ENCODE assay signal across 24 mouse cellular contexts in the genomic region with DNA sequence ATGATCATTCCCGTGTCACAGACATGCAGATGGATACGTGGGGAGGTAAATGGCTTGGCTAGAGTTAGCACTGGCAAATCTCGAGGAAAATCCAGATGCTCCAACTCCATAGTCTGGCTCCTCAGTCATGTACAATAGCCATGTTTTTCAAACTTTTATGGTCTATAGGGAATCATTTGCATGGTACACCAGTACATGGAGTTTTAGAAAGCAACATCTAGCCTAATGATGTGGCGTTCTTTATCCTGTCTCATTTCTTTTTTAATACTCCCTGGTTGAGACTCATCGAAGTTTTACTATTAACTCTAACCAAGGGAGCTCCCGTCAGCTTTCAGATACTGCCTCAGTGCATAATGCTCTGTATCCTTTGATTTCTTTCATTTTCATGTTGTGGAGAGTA.
DNase-seq lines count a peak whose midpoint lies in the region; ATAC-seq and TF ChIP-seq lines count a peak whose summit lies in the region.
"Had no signal": no experiment of that assay in that cellular context is flagged by ENCODE, and none has a peak within 500 bp of the region (broad histone marks: within the 10 kb centered on the region; RNA-seq: fewer than 3 reads in every experiment).

No protein-coding gene starts in this region.

- no peak overlapping the region for H3K4me3 ChIP-seq in hindbrain, embryonic 13.5 days
- H3K4me3 ChIP-seq in hindbrain, postnatal 0 days (ENCODE audit: low read length): no peak overlapping the region
- no peak overlapping the region for H3K4me3 ChIP-seq in hindbrain, embryonic 16.5 days (ENCODE audit: low read length)
- no peak overlapping the region for H3K4me3 ChIP-seq in hindbrain, embryonic 12.5 days
- no peak overlapping the region for H3K4me3 ChIP-seq in neural tube, embryonic 14.5 days (ENCODE audit: low read depth, low read length)
- H3K4me3 ChIP-seq: forebrain, embryonic 10.5 days; forebrain, embryonic 13.5 days; heart, embryonic 12.5 days; heart, embryonic 15.5 days had no signal

- no peak for ATAC-seq in hindbrain, embryonic 13.5 days (ENCODE audit: low FRiP score)
- ATAC-seq in hindbrain, postnatal 0 days: no peak
- ATAC-seq in hindbrain, embryonic 16.5 days: 0 out of 2 replicates have a peak, but pooled peaks have one; percentile 34
- ATAC-seq in hindbrain, embryonic 12.5 days (ENCODE audit: low FRiP score): no peak
- ATAC-seq in neural tube, embryonic 14.5 days (ENCODE audit: low read depth): peak; percentile 63
- ATAC-seq: intestine, postnatal 0 days; Patski had no signal

- H3K9me3 ChIP-seq in hindbrain, embryonic 13.5 days: no peaks in the 10 kb centered on the region
- no peaks in the 10 kb centered on the region for H3K9me3 ChIP-seq in hindbrain, postnatal 0 days (ENCODE audit: low read length)
- no peaks in the 10 kb centered on the region for H3K9me3 ChIP-seq in hindbrain, embryonic 16.5 days (ENCODE audit: control insufficient read depth, low read length)
- no peaks in the 10 kb centered on the region for H3K9me3 ChIP-seq in hindbrain, embryonic 12.5 days (replicated peaks)
- no peaks in the 10 kb centered on the region for H3K9me3 ChIP-seq in neural tube, embryonic 14.5 days (ENCODE audit: control insufficient read depth, low read length)
- H3K9me3 ChIP-seq: forebrain, embryonic 10.5 days; forebrain, embryonic 13.5 days; G1E; heart, embryonic 12.5 days; heart, embryonic 15.5 days had no signal

- peaks cover 3% of the 10 kb centered on the region for H3K4me1 ChIP-seq in hindbrain, embryonic 13.5 days (replicated peaks)
- H3K4me1 ChIP-seq in hindbrain, postnatal 0 days (ENCODE audit: insufficient read depth, low read length): no peaks in the 10 kb centered on the region
- no peaks in the 10 kb centered on the region for H3K4me1 ChIP-seq in hindbrain, embryonic 16.5 days (ENCODE audit: control insufficient read depth, insufficient read depth, low read depth, low read length)
- peaks cover 3% of the 10 kb centered on the region; the same call in 1 of the 2 replicates for H3K4me1 ChIP-seq in hindbrain, embryonic 12.5 days
- H3K4me1 ChIP-seq in neural tube, embryonic 14.5 days (ENCODE audit: control insufficient read depth, insufficient read depth, low read length): no peaks in the 10 kb centered on the region
- H3K4me1 ChIP-seq: heart, embryonic 12.5 days; heart, embryonic 15.5 days had no signal

- no peaks in the 10 kb centered on the region for H3K36me3 ChIP-seq in hindbrain, embryonic 13.5 days
- no peaks in the 10 kb centered on the region for H3K36me3 ChIP-seq in hindbrain, postnatal 0 days (ENCODE audit: insufficient read depth, low read length)
- H3K36me3 ChIP-seq in hindbrain, embryonic 16.5 days (ENCODE audit: control insufficient read depth, insufficient read depth, low read length): no peaks in the 10 kb centered on the region
- no peaks in the 10 kb centered on the region for H3K36me3 ChIP-seq in hindbrain, embryonic 12.5 days
- no peaks in the 10 kb centered on the region for H3K36me3 ChIP-seq in neural tube, embryonic 14.5 days (ENCODE audit: control insufficient read depth, insufficient read depth, low read length)
- H3K36me3 ChIP-seq: forebrain, embryonic 10.5 days; G1E; heart, embryonic 12.5 days; heart, embryonic 15.5 days had no signal

- H3K27ac ChIP-seq in hindbrain, embryonic 13.5 days: peak overlapping the region; percentile 48
- H3K27ac ChIP-seq in hindbrain, postnatal 0 days: no peak overlapping the region
- no peak overlapping the region; the same call in 1 of the 2 replicates for H3K27ac ChIP-seq in hindbrain, embryonic 16.5 days (ENCODE audit: low read depth, low read length)
- no peak overlapping the region for H3K27ac ChIP-seq in hindbrain, embryonic 12.5 days
- H3K27ac ChIP-seq in neural tube, embryonic 14.5 days (ENCODE audit: low read depth, low read length): no peak overlapping the region
- H3K27ac ChIP-seq: forebrain, embryonic 10.5 days; forebrain, embryonic 13.5 days; heart, embryonic 15.5 days had no signal

- TF ChIP-seq CTCF in hindbrain, postnatal 0 days (IDR thresholded peaks at IDR 0.05; ENCODE audit: low read depth): no peak

- WGBS in hindbrain, embryonic 13.5 days: 69% methylated on average over 6 of the region's 6 CpGs
- 68% methylated on average over 6 of the region's 6 CpGs for WGBS in hindbrain, postnatal 0 days
- WGBS in hindbrain, embryonic 16.5 days: 72% methylated on average over 6 of the region's 6 CpGs
- 84% methylated on average over 6 of the region's 6 CpGs for WGBS in hindbrain, embryonic 12.5 days
- WGBS in neural tube, embryonic 14.5 days: 49% methylated on average over 6 of the region's 6 CpGs

- no peaks in the 10 kb centered on the region for H3K27me3 ChIP-seq in hindbrain, embryonic 13.5 days
- no peaks in the 10 kb centered on the region for H3K27me3 ChIP-seq in hindbrain, postnatal 0 days (ENCODE audit: insufficient read depth, low read length)
- no peaks in the 10 kb centered on the region for H3K27me3 ChIP-seq in hindbrain, embryonic 16.5 days (replicated peaks; ENCODE audit: control insufficient read depth, insufficient read depth, low read length)
- H3K27me3 ChIP-seq in hindbrain, embryonic 12.5 days: no peaks in the 10 kb centered on the region
- no peaks in the 10 kb centered on the region for H3K27me3 ChIP-seq in neural tube, embryonic 14.5 days (ENCODE audit: control insufficient read depth, insufficient read depth, low read length)
- H3K27me3 ChIP-seq: CH12.LX; forebrain, embryonic 13.5 days; heart, embryonic 12.5 days; heart, embryonic 15.5 days; Patski had no signal

- no peak overlapping the region for H3K9ac ChIP-seq in hindbrain, embryonic 13.5 days
- H3K9ac ChIP-seq in hindbrain, postnatal 0 days (replicated peaks; ENCODE audit: low read length): no peak overlapping the region
- H3K9ac ChIP-seq in hindbrain, embryonic 16.5 days (ENCODE audit: low read depth, low read length): no peak overlapping the region
- H3K9ac ChIP-seq in hindbrain, embryonic 12.5 days: no peak overlapping the region
- H3K9ac ChIP-seq in neural tube, embryonic 14.5 days (replicated peaks; ENCODE audit: low read depth, low read length): no peak overlapping the region
- H3K9ac ChIP-seq: forebrain, embryonic 13.5 days; heart, embryonic 12.5 days; heart, embryonic 15.5 days had no signal

- no peak overlapping the region for H3K4me2 ChIP-seq in hindbrain, embryonic 13.5 days
- no peak overlapping the region for H3K4me2 ChIP-seq in hindbrain, postnatal 0 days (ENCODE audit: low read depth, low read length)
- no peak overlapping the region for H3K4me2 ChIP-seq in hindbrain, embryonic 16.5 days (ENCODE audit: low read length)
- H3K4me2 ChIP-seq in hindbrain, embryonic 12.5 days (replicated peaks): no peak overlapping the region
- H3K4me2 ChIP-seq in neural tube, embryonic 14.5 days (ENCODE audit: low read depth, low read length): no peak overlapping the region
- H3K4me2 ChIP-seq: forebrain, embryonic 13.5 days; heart, embryonic 12.5 days; heart, embryonic 15.5 days had no signal

- no peak for DNase-seq in hindbrain, postnatal 0 days (ENCODE audit: low spot score)
- DNase-seq in kidney, adult 11 months: no peak
- DNase-seq: adrenal gland, postnatal 10 days; adrenal gland, postnatal 36 days; B cell, adult 2 months; cerebellum, adult 18-20 months; cerebellum, adult 9-10 months; cerebellum, postnatal 14 days; gastrocnemius, postnatal 10 days; gastrocnemius, postnatal 36 days; heart, postnatal 10 days; heart, postnatal 36 days had no signal

Comparison
In these comparisons a context has a peak if more than half of its experiments do, and no peak if none do; other contexts are left out.
1. ATAC-seq: peak in hindbrain, embryonic 16.5 days (single experiment) and neural tube, embryonic 14.5 days (single experiment); none in hindbrain, embryonic 13.5 days (single experiment), hindbrain, postnatal 0 days (single experiment) and hindbrain, embryonic 12.5 days (single experiment).